Mouse (Mus musculus): ENCODE data around the gene Rps9. TPM values are rescaled to one million over a fixed set of nuclear protein-coding genes. Genes with fewer than 3 reads are reported as not detected.
"Not testable (repeated sequence)": the region's sequence is repeated elsewhere in the genome, so short reads cannot be mapped to it uniquely, and the experiment has no call there.

Gene Rps9
- total and polyA plus RNA-seq, 3 experiments, result 2,959 to 5,555 (median 4,060) TPM

DNA sequence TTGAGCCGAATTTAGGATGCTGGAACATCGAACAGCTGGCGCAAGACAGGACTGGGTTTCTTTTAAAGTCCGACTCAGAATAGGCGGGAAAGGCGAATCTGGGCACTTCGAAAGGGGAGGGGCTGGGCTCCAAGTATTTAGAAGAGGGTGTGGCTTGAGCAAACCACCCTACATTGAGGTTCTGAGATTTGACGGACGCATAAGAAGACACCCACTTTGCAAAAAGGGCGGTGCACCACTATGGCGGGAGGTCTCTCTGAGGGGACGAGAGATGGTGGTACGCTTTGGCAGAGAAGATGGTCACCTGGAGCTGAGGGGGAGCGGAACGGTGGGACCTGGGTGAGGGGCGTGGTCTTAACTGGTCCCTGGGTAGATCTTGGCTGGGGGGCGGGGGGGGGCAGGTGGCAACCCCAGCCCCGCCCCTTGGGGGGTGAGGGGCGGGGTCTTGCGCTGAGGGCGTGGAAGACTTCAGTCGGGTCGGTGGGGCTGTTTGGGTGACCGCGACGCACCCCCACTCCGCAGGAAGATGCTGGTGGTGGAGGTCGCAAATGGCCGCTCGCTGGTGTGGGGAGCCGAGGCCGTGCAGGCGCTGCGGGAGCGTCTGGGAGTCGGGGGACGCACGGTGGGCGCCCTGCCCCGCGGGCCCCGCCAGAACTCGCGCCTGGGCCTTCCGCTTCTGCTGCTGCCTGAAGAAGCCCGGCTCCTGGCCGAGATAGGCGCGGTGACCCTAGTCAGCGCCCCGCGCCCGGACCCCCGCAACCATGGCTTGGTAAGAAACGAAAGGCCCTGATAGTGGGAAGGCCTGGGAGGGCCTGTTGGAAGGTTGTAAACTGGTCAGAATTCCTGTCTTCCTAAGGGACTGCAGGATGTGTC, 9.5 kb upstream of the Rps9 start (continued):
- no peak for TF ChIP-seq ZKSCAN1 (IDR thresholded peaks at IDR 0.05; ENCODE audit: borderline replicate concordance, low read depth, low read length)
- TF ChIP-seq IRF4 (IDR thresholded peaks at IDR 0.05; ENCODE audit: low read depth, low read length), result 0 out of 2 replicates have a peak, but pooled peaks have one; percentile 5
- TF ChIP-seq POLR2A (IDR thresholded peaks at IDR 0.05; ENCODE audit: low read depth, low read length), result no peak
- no peak; the same call in 1 of the 2 replicates for TF ChIP-seq TCF12 (IDR thresholded peaks at IDR 0.05; ENCODE audit: low read depth, low read length)

GRCm38 (mm10) chr7:3694949-3695305, 8.9 kb upstream of the Rps9 start:
- Histone ChIP-seq H3K79me2 (replicated peaks; ENCODE audit: control insufficient read depth, extremely low read depth, insufficient read depth, poor library complexity, severe bottlenecking) (peaks cover 13% of the 10 kb centered on the region), H3K4me3 (replicated peaks in 1 of 3; ENCODE audit: low read depth in 2 of 3, low read length in 2 of 3, poor library complexity in 1 of 3) (peak overlapping the region; percentile 66 to 100 (median 77)), H3K36me3 (replicated peaks in 1 of 2; ENCODE audit: control insufficient read depth in 1 of 2, insufficient read depth in 1 of 2, low read length in 1 of 2) (peaks cover 16 to 52% of the 10 kb centered on the region in 2 experiments), H3K4me2 (ENCODE audit: insufficient read depth, low read depth, poor library complexity, severe bottlenecking) (peak overlapping the region; percentile 83), H3K4me1 (ENCODE audit: control insufficient read depth in 1 of 2, insufficient read depth in 2 of 2) (peaks cover 0 to 33% of the 10 kb centered on the region in 2 experiments; a peak in 3 of 4 replicates), H3K9ac (ENCODE audit: insufficient read depth, low read depth) (peak overlapping the region; percentile 93)
- H3K27ac ChIP-seq (ENCODE audit: insufficient read depth, low read depth); H3K9me3 ChIP-seq (replicated peaks; ENCODE audit: low read length); in situ Hi-C loops (cut with MboI; ENCODE audit: low pct_ligation_motif_present, low pct_unique_long_range_greater_than_20kb, low sequenced_read_pairs); dilution Hi-C loops (cut with MboI; ENCODE audit: extremely low pct_ligation_motif_present, extremely low pct_unique_long_range_greater_than_20kb, low sequenced_read_pairs); H3K27me3 ChIP-seq (replicated peaks); DNase-seq (ENCODE audit: extremely low read depth): not testable (repeated sequence)

DNA sequence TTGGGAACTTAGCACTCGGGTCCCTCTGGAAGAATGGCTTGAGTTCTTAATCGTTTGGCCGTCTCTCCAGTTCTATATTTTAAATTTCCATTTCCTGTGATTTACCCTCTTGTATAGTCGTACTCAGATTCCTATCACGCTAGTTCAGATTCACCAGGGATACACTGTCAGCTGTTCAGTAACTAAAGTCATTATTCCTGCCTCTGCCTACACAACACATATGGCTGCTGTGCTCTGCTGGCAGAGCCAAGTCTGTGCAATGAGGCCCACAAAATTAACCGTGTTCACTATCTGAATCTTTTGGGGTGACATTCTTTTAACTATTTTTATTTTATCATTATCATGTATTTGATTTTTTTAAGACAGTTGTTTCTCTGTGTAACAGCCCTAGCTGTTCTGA, 5.3 kb upstream of the Rps9 start:
- Histone ChIP-seq H3K9me3 (replicated peaks; ENCODE audit: low read length) (no peaks in the 10 kb centered on the region), H3K79me2 (replicated peaks; ENCODE audit: control insufficient read depth, extremely low read depth, insufficient read depth, poor library complexity, severe bottlenecking) (peaks cover 7% of the 10 kb centered on the region; the same call in 1 of the 2 replicates), H3K36me3 (replicated peaks in 1 of 2; ENCODE audit: control insufficient read depth in 1 of 2, insufficient read depth in 1 of 2, low read length in 1 of 2) (peaks cover 27 to 52% of the 10 kb centered on the region in 2 experiments), H3K9ac (ENCODE audit: insufficient read depth, low read depth) (no peak overlapping the region), H3K4me3 (replicated peaks in 1 of 3; ENCODE audit: low read depth in 2 of 3, low read length in 2 of 3, poor library complexity in 1 of 3) (no peak overlapping the region), H3K27me3 (replicated peaks) (no peaks in the 10 kb centered on the region), H3K4me1 (ENCODE audit: control insufficient read depth in 1 of 2, insufficient read depth in 2 of 2) (peaks cover 0 to 24% of the 10 kb centered on the region in 2 experiments; a peak in 2 of 4 replicates), H3K27ac (ENCODE audit: insufficient read depth, low read depth) (no peak overlapping the region), H3K4me2 (ENCODE audit: insufficient read depth, low read depth, poor library complexity, severe bottlenecking) (no peak overlapping the region)
- in situ Hi-C loops (cut with MboI; ENCODE audit: low pct_ligation_motif_present, low pct_unique_long_range_greater_than_20kb, low sequenced_read_pairs) (no loop called here), dilution Hi-C loops (cut with MboI; ENCODE audit: extremely low pct_ligation_motif_present, extremely low pct_unique_long_range_greater_than_20kb, low sequenced_read_pairs) (no loop called here)
- no peak for TF ChIP-seq GABPA (IDR thresholded peaks at IDR 0.05; ENCODE audit: insufficient replicate concordance, low read depth, low read length)
- no peak for TF ChIP-seq MAZ (IDR thresholded peaks at IDR 0.05; ENCODE audit: low read depth, low read length)
- TF ChIP-seq ELF1 (IDR thresholded peaks at IDR 0.05; ENCODE audit: low read depth, low read length), result no peak
- no peak for TF ChIP-seq JUN (IDR thresholded peaks at IDR 0.05; ENCODE audit: insufficient read depth, low read depth, low read length)
- TF ChIP-seq SMC3 (IDR thresholded peaks at IDR 0.05; ENCODE audit: low read depth, low read length), result no peak
- no peak for TF ChIP-seq KAT2A (IDR thresholded peaks at IDR 0.05; ENCODE audit: insufficient replicate concordance, low read length)
- TF ChIP-seq PAX5 (IDR thresholded peaks at IDR 0.05; ENCODE audit: low read length), result no peak
- TF ChIP-seq JUND (conservative IDR thresholded peaks at IDR 0.05; ENCODE audit: low read depth, low read length), result no peak
- no peak for TF ChIP-seq MAFK (IDR thresholded peaks at IDR 0.05; ENCODE audit: insufficient replicate concordance, low read length)
- TF ChIP-seq CTCF (conservative IDR thresholded peaks at IDR 0.05 in 1 of 2, IDR thresholded peaks at IDR 0.05 in 1 of 2; ENCODE audit: low read depth in 2 of 2, low read length in 2 of 2), result no peak
- TF ChIP-seq POLR2A (IDR thresholded peaks at IDR 0.05; ENCODE audit: low read depth, low read length), result no peak
- no peak for TF ChIP-seq RAD21 (IDR thresholded peaks at IDR 0.05; ENCODE audit: low read depth, low read length)
- no peak for TF ChIP-seq MYC (IDR thresholded peaks at IDR 0.05; ENCODE audit: low read depth, low read length)
- no peak for TF ChIP-seq USF1 (IDR thresholded peaks at IDR 0.05; ENCODE audit: low read depth, low read length)
- no peak for TF ChIP-seq TBP (conservative IDR thresholded peaks at IDR 0.05; ENCODE audit: low read depth, low read length)
- DNase-seq (ENCODE audit: extremely low read depth), result no peak

Data from CH12.LX (cell line).